Mouse (Mus musculus) limb, embryonic 10.5 days (tissue): ENCODE measurements around the gene Necab2. TPM values are rescaled to one million over a fixed set of nuclear protein-coding genes. Genes with fewer than 3 reads are reported as not detected.
A peak's percentile ranks its signal among the peaks of the same experiment; 100 is the strongest.

Source experiments
- DNase-seq: peaks from one replicate; pipeline ENCODE4 v3.0.0-alpha.2; 2017; ENCODE audit warnings: low spot score
- H3K27ac ChIP-seq: fragments of 300-500 bp; sonication (generic); 2 replicates; pipeline ENCODE4 v1.5.1; 2016; ENCODE audit warnings: mild to moderate bottlenecking
- H3K27me3 ChIP-seq: fragments of 300-500 bp; sonication (generic); 2 replicates; pipeline ENCODE4 v1.6.1; 2016; ENCODE audit warnings: low read depth, mild to moderate bottlenecking; ENCODE audit not compliant: poor library complexity, severe bottlenecking
- H3K36me3 ChIP-seq: fragments of 300-500 bp; sonication (generic); 2 replicates; pipeline ENCODE4 v1.6.1; 2016; ENCODE audit warnings: mild to moderate bottlenecking, moderate library complexity
- H3K4me1 ChIP-seq: fragments of 300-500 bp; sonication (generic); 2 replicates; pipeline ENCODE4 v1.6.1; 2016
- H3K4me3 ChIP-seq: fragments of 300-500 bp; sonication (generic); 2 replicates; pipeline ENCODE4 v1.5.1; 2016; ENCODE audit warnings: mild to moderate bottlenecking, moderate library complexity
- H3K9me3 ChIP-seq: fragments of 300-500 bp; sonication (generic); replicated peaks from 2 replicates; pipeline ENCODE4 v1.6.1; 2016; ENCODE audit warnings: mild to moderate bottlenecking
- WGBS: fragments of 180-500 bp; shearing (Covaris S2); methylation state at CpG from one replicate; pipeline ENCODE4 v1.1.7; 2016; 5-methylcytosine and 5-hydroxymethylcytosine counted together
- polyA plus RNA-seq: library from polyadenylated mRNA; unstranded; fragments of >200 nt; fragmentation: Nextera tagmentation; extraction: Ambion mirVana; gene quantifications from 2 replicates; pipeline ENCODE4 v1.2.1, GENCODE M21; 2016

Necab2 gene
- polyA plus RNA-seq, result 4.2 and 5.6 TPM in 2 replicates

DNA sequence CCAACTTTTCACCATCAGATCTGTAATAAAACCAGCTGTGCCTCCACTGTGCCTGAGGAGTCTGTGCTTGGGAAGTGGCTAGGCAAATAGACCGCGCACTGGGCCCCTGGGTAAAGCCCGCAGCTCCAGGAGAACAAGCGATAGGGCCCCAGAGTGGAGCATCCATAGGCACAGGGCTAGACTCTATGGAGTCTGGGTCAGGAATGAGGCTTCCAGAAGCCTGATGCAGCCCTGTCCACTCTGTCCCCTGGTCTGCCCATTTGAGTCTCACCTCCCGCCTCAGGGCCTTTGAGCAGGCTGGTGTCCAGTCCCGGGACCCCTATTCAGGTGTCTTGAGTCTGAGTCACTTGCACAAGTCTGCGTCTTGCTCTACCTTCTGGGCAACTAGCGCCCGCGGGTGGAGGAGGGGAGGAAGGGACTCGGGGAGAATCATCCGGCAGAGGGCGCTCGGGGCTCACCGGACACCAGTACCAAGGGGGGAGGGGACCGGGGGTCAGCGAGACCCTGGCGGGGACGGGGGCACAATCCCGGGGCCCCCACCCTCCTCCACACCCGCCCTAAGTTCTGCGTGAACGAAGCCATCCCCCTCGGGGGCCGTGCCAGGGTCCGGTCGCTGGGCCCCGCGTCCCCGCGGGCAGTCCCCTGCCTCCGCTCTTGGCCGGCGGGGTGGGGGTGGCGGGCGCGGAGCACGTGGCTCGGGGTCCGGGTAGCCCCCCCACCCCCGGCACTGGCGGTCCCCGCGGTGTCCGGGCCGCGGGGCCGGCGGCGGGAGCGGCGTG, at the start of gene Necab2:
Gene Necab2, plus strand, starts transcription at position 509 of the 779 bp plus-strand sequence.
- Histone ChIP-seq H3K27me3 (peaks cover 62% of the 10 kb centered on the region), H3K4me1 (peaks cover 21% of the 10 kb centered on the region), H3K36me3 (no peaks in the 10 kb centered on the region), H3K27ac (peak within 1 kb of the TSS; percentile 92), H3K9me3 (no peaks in the 10 kb centered on the region), H3K4me3 (peak within 1 kb of the TSS; percentile 80)
- DNase-seq, result peak; percentile 96
- 2% methylated on average over 49 of the region's 52 CpGs for WGBS

DNA sequence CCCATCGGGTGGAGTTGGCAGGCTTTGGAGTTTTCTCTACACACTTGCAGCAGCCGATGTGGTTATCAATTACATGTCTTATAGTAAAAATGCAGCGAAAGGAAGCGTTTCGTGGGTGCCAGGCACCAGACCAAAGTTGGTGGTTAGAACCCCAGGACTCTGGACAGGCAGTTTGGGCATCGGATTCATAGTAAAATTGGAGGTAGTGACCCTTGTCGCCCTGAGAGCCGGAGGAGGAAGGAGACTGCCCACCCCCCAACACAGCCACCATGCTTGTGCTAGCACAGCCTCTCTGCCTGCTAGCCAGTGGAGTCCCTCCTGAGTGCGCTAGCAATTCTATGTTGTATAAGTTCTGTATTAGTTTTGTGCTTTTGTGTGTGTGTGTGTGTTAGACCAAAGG, 48.0 kb upstream of the Necab2 start:
- no peaks in the 10 kb centered on the region for H3K36me3 ChIP-seq
- H3K9me3 ChIP-seq, result no peaks in the 10 kb centered on the region
- DNase-seq, result no peak
- 88% methylated on average over 9 of the region's 9 CpGs for WGBS
- H3K4me1 ChIP-seq, result peaks cover 17% of the 10 kb centered on the region
- H3K27ac ChIP-seq, result no peak overlapping the region
- peaks cover 47% of the 10 kb centered on the region for H3K27me3 ChIP-seq
- no peak overlapping the region for H3K4me3 ChIP-seq

DNA sequence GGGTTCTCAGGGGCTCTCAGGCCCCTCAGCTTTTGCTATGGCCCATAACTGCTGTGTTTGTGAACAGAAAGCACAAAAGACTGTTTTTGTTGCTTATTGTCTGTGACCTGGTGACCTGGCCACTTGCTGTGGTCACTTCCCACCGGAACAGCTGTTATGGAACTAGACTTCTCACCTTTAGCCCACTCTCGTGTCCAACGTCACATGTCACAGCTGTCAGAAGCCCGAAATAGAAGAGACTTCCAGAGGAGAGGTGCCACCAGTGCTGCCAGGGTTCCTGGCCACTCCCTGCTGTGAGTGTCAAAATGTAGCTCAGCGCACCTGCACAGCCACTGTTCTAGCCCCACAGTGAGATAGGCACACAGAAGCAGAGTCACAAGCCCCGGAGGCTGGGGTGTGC, 47.3 kb upstream of the Necab2 start:
- Histone ChIP-seq H3K4me1 (peaks cover 19% of the 10 kb centered on the region), H3K4me3 (no peak overlapping the region), H3K9me3 (no peaks in the 10 kb centered on the region), H3K36me3 (no peaks in the 10 kb centered on the region), H3K27ac (no peak overlapping the region), H3K27me3 (peaks cover 40% of the 10 kb centered on the region)
- 79% methylated on average over 6 of the region's 6 CpGs for WGBS
- no peak for DNase-seq

DNA sequence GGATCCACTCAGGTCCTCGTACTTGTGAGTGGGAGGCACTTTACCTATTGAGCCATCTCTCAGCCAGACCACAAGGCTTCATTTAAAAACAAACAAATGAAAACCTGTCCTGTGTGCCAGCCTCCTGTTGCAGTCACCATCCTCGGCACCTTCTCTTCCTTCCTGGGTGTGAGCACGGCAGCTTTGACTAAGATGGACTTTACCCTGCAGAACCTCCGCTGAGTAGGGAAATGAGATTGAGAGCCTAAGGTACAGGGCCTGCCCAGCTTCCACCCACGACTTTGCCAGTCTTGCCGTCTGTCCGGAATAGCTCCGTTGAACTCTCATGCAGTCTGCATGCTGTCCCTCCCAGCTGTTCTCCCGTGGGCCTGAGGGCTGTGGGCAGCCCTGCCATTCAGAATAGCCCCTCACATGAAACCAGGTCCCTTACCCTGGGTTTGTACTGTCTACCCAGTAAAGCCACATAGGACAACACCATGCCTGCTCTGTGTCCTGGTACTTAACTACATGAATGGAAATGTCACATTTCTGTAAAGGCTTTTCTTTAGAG, 46.3 kb upstream of the Necab2 start:
- H3K4me3 ChIP-seq, result no peak overlapping the region
- peaks cover 14% of the 10 kb centered on the region for H3K4me1 ChIP-seq
- no peak for DNase-seq
- peaks cover 6% of the 10 kb centered on the region; the same call in 1 of the 2 replicates for H3K36me3 ChIP-seq
- no peaks in the 10 kb centered on the region for H3K9me3 ChIP-seq
- H3K27me3 ChIP-seq, result peaks cover 40% of the 10 kb centered on the region
- WGBS, result 83% methylated on average over 9 of the region's 9 CpGs
- no peak overlapping the region for H3K27ac ChIP-seq

DNA sequence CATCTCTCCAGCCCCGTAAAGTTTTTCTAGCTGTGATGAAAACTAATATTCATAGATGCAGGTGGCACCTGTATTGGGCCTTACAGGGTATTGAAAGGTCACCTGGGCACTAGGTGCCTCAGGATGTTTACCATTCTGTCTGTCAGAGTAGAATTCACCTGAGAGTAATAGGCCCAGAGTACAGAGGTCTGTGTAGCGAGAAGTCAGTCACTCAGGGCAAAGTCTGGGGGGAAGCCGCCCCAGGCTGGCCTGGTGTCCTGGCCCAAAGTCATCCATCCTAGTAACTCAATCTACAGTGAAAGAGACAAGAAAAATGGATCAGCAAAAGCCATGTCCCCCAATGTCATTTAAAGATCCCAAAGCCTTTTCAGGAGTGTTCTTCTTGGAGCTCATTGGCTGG, 45.6 kb upstream of the Necab2 start:
- Histone ChIP-seq H3K27me3 (peaks cover 33% of the 10 kb centered on the region), H3K9me3 (no peaks in the 10 kb centered on the region), H3K4me3 (no peak overlapping the region), H3K36me3 (peaks cover 6% of the 10 kb centered on the region; the same call in 1 of the 2 replicates), H3K4me1 (peaks cover 7% of the 10 kb centered on the region; the same call in 1 of the 2 replicates), H3K27ac (no peak overlapping the region)
- WGBS, result 81% methylated on average over 3 of the region's 3 CpGs
- DNase-seq, result no peak

DNA sequence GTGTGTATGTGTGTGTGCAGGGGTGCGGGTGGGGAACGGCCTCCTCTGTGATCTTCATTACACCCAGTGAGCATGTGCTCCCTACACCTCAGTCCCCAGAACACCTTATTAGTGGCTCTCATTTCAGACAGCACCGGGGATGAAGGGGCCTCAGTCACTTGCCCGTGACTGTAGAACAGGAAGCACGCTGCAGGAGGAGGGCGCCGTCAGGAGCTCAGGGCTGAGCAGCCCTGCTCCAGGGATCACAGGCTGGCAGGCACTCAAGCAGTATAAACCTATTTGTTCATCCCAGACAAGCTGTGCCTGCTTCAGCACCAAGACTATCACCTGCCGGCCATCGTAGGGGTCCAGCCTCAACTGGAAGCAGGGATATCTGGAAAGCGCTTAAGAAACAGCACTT, 42.6 kb upstream of the Necab2 start:
- H3K27me3 ChIP-seq, result peaks cover 12% of the 10 kb centered on the region; the same call in 1 of the 2 replicates
- 72% methylated on average over 10 of the region's 10 CpGs for WGBS
- DNase-seq, result no peak

DNA sequence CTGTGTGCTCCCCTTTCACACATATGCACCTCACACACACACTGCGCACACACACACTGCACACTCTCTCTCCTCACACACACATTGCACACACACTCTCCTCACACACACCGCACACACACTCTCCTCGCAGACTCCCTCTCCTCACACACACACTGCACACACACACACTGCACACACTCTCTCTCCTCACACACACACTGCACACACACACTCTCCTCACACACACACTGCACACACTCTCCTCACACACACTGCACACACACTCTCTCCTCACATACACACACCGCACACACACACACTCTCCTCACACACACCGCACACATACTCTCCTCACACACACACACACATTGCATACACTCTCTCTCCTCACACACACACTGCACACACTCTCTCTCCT, 41.9 kb upstream of the Necab2 start:
- H3K4me3 ChIP-seq, result no peak overlapping the region
- H3K27me3 ChIP-seq, result peaks cover 7% of the 10 kb centered on the region; the same call in 1 of the 2 replicates
- WGBS, result 92% methylated on average over 5 of the region's 5 CpGs
- H3K4me1 ChIP-seq, result peaks cover 7% of the 10 kb centered on the region; the same call in 1 of the 2 replicates
- H3K9me3 ChIP-seq, result no peaks in the 10 kb centered on the region
- peaks cover 12% of the 10 kb centered on the region; the same call in 1 of the 2 replicates for H3K36me3 ChIP-seq
- no peak for DNase-seq
- no peak overlapping the region for H3K27ac ChIP-seq

More for the DNA sequence above, 42.6 kb upstream of the Necab2 start:
- H3K9me3 ChIP-seq, result no peaks in the 10 kb centered on the region
- H3K36me3 ChIP-seq, result peaks cover 11% of the 10 kb centered on the region; the same call in 1 of the 2 replicates
- no peak overlapping the region for H3K27ac ChIP-seq
- no peak overlapping the region for H3K4me3 ChIP-seq
- peaks cover 7% of the 10 kb centered on the region; the same call in 1 of the 2 replicates for H3K4me1 ChIP-seq

DNA sequence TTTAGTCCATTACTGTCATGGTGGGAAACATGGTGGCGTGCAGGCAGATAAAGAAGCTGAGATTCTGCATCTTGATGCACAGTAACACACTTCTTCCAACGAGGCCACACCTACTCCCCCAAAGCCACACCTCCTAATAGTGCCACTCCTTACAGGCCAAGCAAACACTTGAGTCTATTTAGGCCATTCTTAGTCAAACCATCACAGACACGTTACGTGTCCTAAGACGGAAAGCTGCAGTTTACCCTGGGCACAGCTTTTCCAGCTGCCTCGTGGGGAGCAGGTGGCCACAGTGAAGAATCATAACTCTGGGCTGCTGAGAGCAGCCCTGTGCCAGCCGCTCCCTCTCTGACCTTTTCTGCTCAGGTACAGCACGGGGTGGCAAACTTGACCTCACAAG, 38.2 kb upstream of the Necab2 start:
- H3K4me3 ChIP-seq, result no peak overlapping the region
- H3K27me3 ChIP-seq, result peaks cover 4% of the 10 kb centered on the region; the same call in 1 of the 2 replicates
- no peaks in the 10 kb centered on the region for H3K9me3 ChIP-seq
- 85% methylated on average over 8 of the region's 8 CpGs for WGBS
- H3K36me3 ChIP-seq, result peaks cover 22% of the 10 kb centered on the region
- no peak overlapping the region for H3K27ac ChIP-seq
- DNase-seq, result no peak
- peaks cover 7% of the 10 kb centered on the region for H3K4me1 ChIP-seq

DNA sequence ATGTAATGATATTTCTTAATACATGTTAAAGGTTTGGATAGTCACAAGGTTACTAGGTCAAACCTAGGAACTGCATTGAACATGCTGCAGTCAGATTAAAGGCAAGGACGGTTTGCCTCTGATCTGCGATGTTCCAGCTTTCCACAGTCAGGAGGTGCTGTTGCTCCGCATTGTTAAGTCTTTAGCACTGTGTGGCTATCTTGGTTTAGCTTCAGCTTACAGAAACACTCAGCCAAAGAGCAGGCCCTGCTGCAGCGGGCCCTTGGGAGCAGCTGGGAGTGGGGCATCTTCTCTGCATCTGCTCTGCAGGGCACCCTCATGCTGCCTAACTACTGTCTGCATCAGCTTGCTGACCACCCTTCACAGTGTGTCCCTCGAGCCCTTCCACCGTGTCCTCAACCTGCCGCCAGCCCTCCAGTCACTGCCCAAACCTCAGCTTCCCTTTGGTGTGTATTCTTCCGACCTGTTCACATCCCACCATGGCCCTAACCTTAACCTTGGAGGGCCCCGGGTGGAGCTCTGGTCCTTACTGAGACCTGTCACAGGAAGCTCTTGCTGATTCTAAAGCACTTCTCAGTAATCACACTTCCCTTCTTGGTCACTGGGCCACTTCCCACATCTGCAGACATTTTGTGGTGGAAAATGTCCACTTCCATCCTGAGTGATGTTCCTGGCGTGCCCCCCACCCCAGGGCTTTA, 34.3 kb upstream of the Necab2 start:
- WGBS, result 59% methylated on average over 10 of the region's 10 CpGs
- Histone ChIP-seq H3K4me1 (peaks cover 12% of the 10 kb centered on the region), H3K36me3 (peaks cover 17% of the 10 kb centered on the region), H3K9me3 (no peaks in the 10 kb centered on the region), H3K4me3 (no peak overlapping the region), H3K27ac (no peak overlapping the region), H3K27me3 (peaks cover 40% of the 10 kb centered on the region)
- DNase-seq, result no peak

DNA sequence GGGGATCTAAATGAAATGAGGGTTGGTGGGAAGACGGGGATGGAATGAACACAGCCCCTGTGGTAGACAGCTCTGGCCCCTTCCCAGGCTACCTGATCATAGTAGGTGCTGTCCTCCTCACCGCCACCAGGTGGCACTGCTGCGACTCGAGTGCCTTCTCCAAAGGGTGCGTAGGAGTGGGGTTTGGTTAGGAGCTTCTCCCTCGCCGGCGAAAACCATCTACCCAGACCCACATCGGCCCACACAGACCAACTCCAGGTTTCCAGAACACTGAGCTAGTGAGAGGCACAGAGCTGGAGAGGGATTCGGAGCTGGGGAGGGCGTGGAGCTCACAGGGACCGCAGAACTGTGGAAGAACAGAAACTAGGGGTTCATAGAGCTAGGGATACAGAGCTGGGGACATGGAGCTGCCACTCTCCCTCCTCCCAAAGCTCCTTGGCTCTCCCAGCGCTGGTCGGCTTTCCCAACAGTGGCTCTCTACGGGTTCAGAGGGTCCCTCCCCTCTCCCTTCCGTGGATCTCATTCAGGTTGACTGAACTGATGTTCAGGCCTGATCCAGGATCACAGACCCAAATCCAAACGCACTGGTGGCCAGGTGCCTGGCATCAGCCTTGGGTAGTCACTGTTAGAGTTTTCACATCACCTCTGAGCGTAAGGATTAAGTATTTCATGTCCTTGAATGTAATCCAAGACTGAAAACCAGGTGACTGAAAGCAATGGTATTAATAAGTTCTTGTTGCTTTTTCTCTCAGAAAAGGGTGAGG, 33.6 kb upstream of the Necab2 start:
- peak overlapping the region; percentile 37 for H3K4me3 ChIP-seq
- H3K9me3 ChIP-seq, result no peaks in the 10 kb centered on the region
- H3K27me3 ChIP-seq, result peaks cover 48% of the 10 kb centered on the region
- peaks cover 14% of the 10 kb centered on the region for H3K36me3 ChIP-seq
- DNase-seq, result peak; percentile 89
- peaks cover 12% of the 10 kb centered on the region for H3K4me1 ChIP-seq
- peak overlapping the region; percentile 54; the same call in 1 of the 2 replicates for H3K27ac ChIP-seq
- WGBS, result 12% methylated on average over 18 of the region's 18 CpGs

DNA sequence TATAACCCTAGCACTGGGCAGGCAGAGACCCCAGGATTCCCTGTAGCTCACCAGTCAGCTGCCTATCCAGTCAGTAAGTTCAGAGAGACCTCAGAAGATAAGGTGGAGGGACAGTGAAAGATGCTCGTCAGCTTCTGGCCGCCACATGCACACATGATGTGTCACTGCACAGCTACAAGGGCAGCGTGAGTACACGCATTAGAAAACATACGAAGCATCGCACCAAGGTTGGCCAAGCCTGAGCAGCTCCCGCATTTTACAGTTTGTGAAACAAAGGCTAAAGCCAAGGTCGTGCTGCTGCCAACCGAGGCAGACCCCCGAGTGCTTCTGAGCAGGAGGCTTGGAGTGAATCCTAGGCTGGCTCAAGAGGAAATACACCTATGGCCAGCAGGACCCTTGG, 32.9 kb upstream of the Necab2 start:
- no peaks in the 10 kb centered on the region for H3K9me3 ChIP-seq
- no peak overlapping the region for H3K4me3 ChIP-seq
- no peak for DNase-seq
- 86% methylated on average over 10 of the region's 10 CpGs for WGBS
- H3K4me1 ChIP-seq, result peaks cover 12% of the 10 kb centered on the region
- no peak overlapping the region for H3K27ac ChIP-seq
- H3K36me3 ChIP-seq, result peaks cover 13% of the 10 kb centered on the region
- H3K27me3 ChIP-seq, result peaks cover 48% of the 10 kb centered on the region

DNA sequence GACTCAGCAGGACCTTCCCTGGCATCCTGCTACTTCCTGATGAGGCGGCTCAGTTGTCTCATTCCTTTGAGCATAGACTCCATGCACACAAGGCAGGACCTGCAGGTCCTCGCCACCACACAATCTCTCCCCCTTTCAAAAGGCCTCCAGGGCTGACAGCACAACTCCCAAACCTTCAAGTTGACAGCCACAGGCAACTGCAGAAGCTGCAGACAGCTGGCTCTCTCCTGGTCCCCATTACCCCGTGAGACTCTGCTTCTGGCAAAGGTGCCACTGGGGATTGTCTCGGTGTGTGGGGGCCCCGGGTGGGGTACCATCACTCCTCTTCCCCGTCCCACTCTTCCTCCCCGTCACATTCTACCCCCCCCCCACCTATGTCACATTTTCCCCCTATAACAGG, 26.2 kb upstream of the Necab2 start:
- H3K9me3 ChIP-seq, result no peaks in the 10 kb centered on the region
- DNase-seq, result no peak
- 80% methylated on average over 7 of the region's 7 CpGs for WGBS
- peaks cover 44% of the 10 kb centered on the region for H3K4me1 ChIP-seq
- no peak overlapping the region for H3K4me3 ChIP-seq
- peaks cover 23% of the 10 kb centered on the region for H3K27me3 ChIP-seq
- H3K27ac ChIP-seq, result no peak overlapping the region
- H3K36me3 ChIP-seq, result no peaks in the 10 kb centered on the region
